Mouse (Mus musculus): Measurements from ENCODE around the gene Apol7a. TPM values are rescaled to one million over a fixed set of nuclear protein-coding genes. Genes with fewer than 3 reads are reported as not detected.

Apol7a gene
- total RNA-seq, 1 experiment from 2014 or later, result not detected

DNA sequence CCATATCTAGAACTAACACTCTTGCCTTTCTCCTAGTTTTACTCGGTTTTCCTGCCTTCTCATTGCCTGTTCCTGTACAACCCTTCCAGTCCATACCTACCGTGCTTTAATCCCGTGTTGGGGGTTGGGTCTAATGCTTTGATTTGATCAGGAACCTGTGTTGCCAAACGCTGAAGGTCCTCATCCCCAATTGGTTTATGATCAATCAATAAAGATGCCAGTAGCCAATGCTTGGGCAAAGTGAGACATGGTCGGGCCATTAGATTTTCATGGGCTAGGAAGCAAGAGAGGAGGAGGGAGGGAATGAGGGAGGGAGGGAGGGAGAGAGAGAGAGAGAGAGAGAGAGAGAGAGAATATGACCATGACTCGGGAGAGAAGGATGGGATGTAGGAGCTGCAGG lies 17.4 kb downstream of the Apol7a start:
- no peak for ATAC-seq (replicated peaks; ENCODE audit: insufficient number of reproducible peaks, low FRiP score, low TSS enrichment, poor library complexity, severe bottlenecking)

DNA sequence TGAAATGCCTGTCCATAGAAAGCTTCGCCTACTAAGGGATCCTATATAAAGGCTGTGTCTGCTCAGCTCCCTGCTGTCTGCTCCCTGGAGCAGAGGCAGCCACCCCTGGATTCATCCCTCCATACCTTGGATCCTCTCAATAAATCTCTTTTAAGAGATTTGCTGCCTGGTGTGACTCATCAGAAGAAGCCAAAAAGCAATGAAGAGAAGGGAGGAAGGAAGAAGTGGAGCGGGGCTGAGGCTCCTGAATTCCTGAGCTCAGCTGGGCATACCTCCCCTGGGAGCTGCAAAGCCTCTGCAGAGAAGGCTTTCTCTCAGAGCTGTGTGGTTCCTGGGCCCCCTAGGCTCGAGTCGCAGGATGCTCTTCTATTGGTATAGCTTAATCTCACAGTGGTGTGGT lies 19.0 kb downstream of the Apol7a start:
- ATAC-seq (replicated peaks; ENCODE audit: insufficient number of reproducible peaks, low FRiP score, low TSS enrichment, poor library complexity, severe bottlenecking), result no peak

DNA sequence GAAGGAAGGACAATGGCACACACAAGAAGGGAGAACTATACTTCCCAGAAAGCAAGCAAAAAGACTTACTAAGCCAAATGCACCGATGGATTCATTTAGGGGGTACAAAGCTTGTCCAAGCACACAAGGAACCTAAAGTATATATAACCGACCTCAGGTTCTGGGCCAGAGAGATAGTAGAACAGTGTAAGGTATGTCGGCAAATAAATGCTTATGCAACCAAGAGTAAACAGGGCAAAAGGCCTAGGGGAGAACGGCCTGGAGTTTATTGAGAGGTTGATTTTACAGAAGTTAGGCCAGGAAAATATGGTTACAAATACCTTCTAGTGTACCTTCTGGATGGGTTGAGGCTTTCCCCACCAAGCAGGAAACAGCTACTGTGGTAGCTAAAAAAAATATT lies 21.5 kb downstream of the Apol7a start:
- no peak for ATAC-seq (replicated peaks; ENCODE audit: insufficient number of reproducible peaks, low FRiP score, low TSS enrichment, poor library complexity, severe bottlenecking)

DNA sequence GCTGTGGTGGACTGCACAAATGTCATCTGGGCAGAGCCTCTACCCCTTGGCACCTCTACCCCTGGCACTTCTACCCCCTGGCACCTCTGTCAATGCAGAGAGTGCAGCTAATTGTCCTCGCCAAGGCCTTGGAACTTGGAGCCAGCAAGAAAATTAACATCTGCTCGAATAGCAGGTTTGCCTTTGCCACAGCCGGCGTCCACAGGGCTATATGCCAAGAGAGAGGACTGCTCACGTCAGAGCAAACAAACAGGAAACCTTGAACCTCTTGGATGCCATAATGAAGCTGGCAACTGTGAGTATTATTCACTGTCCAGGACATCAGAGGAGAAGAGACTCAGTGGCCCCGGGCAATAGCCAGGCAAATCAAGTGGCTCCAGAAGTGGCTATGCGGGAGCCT lies 22.0 kb downstream of the Apol7a start:
- no peak for ATAC-seq (replicated peaks; ENCODE audit: insufficient number of reproducible peaks, low FRiP score, low TSS enrichment, poor library complexity, severe bottlenecking)

DNA sequence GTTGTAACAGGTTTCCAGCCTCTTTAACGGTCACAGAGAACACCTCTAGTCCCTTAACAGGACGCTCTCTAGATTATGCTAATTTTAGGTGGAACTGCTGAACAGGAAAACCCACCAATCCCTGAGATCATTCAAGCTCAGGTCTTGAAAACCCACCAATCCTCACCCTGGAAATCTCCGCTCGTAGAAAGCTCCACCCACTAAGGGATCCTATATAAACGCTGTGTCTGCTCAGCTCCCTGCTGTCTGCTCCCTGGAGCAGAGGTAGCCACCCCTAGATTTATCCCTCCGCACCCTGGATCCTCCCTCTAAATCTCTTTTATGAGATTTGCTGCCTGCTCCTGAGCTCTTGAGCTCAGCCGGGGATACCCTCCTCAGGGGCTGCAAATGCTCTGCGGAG lies 28.3 kb downstream of the Apol7a start:
- ATAC-seq (replicated peaks; ENCODE audit: insufficient number of reproducible peaks, low FRiP score, low TSS enrichment, poor library complexity, severe bottlenecking), result no peak

DNA sequence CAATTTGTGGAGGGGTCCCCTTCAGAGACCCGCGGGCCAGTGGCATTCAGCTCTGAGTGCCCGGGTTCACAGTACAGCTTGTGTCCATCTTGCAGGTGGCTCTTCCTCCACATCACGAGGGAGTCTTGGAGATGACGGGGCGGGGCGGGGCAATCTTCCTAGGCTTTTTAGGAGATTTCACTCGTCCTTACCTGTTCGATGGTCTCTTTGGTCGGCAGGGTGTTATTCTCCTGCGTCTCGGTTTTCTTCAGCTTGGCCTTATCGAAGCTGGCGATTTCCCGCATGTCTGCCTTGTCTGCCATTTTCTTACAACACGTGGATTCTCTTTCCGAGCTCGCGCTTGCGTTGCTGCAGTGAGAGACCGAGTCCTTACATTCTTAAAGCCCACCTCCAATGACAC lies 28.9 kb downstream of the Apol7a start:
- no peak for ATAC-seq (replicated peaks; ENCODE audit: insufficient number of reproducible peaks, low FRiP score, low TSS enrichment, poor library complexity, severe bottlenecking)

DNA sequence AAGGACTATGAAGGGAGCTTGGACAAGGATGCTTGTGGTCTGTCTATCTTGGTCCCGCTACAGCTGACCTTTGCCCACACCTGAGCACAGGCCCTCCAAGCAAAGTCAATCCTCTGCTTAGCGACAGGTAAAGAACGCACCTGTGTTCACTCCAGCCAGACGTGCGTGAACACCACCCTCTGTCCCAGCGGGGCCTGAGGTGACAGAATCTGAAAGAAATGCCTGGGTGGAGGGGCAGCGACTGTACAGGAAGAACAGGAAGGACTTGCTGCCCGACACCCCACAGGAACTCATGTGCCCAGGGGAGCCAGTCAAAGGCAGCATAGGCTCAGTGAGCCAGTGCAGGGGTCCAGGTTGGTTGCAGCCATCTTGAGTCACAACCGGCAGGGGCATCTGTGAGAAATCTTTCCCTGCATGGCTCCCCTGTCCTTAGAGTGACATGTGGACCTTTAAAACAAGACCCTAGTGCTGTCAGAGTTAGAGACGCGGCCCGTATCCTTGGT lies 30.0 kb downstream of the Apol7a start:
- no peak for ATAC-seq (replicated peaks; ENCODE audit: insufficient number of reproducible peaks, low FRiP score, low TSS enrichment, poor library complexity, severe bottlenecking)

DNA sequence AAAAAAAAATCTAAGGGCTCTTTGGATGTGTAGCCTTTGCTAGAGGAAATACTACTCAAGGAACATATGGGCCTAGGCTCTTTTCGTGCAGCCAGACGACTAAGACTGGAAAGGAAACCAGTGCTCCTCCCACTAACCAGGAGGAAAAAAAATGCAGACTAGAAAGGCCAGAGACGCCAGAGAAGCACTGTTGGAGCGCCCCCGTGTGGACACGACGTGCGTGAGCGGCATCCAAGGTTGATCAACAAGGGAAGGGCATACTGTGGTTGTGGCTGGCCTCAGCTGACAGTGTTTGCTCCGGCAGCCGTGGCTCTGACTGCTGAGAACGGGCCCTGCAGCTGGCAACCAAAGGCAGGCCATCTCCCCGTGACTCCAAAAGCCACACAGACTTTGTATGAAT lies 30.8 kb downstream of the Apol7a start:
- peak; percentile 88 for ATAC-seq (replicated peaks; ENCODE audit: insufficient number of reproducible peaks, low FRiP score, low TSS enrichment, poor library complexity, severe bottlenecking)

DNA sequence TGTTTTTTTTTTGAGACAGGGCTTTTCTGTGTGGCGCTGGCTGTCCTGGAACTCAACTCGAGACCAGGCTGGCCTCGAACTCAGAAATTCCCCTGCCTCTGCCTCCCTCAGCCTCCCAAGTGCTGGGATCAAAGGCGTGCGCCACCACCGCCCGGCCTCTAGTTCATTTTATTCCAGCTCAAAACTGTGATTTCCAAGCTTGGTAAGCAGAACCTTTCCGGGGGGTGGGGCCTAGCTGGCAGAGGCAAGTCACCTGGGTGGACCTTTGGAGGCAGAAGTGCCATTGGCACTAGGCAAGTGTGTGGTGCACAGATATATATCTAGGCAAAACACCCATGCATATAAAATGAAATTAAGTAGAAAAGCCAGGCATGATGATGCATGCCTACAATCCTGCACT lies 31.4 kb downstream of the Apol7a start:
- no peak for ATAC-seq (replicated peaks; ENCODE audit: insufficient number of reproducible peaks, low FRiP score, low TSS enrichment, poor library complexity, severe bottlenecking)

DNA sequence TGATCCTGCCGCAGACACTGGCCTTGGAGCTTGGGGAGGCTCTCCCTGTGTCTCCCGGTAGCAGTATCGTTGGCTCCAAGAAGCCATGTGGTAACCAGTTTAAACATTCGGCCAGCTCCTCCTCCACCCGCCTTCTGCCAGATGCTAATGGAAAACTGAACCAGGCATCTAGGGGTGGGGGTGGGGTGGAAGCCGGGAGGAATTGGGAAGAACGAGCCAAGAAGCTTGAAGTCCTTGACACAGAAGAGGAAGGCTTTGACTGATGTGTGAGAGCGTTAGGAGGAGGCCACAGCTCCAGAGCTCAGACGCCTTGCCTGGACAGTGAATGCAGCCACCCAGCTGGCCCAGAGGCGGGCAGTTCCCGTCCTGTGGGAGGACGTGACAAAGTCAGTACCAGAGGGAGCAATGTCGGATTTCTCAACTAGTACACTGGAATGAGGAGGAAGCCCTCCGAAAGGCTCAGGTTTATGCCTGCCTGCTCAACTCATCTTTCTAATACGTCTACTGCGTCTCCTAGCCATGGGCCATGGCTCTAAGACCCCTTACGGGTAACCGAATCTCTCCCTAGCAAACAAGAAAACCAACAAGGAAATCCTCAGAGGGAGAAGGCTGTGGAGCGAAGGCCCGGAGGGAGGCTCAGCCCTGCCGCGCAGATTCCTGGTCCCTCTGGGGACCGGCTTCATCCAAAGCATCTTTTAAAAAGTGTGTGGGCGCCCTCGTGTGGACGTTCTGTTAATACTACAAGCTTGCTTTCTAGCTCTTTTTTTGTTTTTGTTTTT lies 32.0 kb downstream of the Apol7a start:
- ATAC-seq (replicated peaks; ENCODE audit: insufficient number of reproducible peaks, low FRiP score, low TSS enrichment, poor library complexity, severe bottlenecking), result no peak

DNA sequence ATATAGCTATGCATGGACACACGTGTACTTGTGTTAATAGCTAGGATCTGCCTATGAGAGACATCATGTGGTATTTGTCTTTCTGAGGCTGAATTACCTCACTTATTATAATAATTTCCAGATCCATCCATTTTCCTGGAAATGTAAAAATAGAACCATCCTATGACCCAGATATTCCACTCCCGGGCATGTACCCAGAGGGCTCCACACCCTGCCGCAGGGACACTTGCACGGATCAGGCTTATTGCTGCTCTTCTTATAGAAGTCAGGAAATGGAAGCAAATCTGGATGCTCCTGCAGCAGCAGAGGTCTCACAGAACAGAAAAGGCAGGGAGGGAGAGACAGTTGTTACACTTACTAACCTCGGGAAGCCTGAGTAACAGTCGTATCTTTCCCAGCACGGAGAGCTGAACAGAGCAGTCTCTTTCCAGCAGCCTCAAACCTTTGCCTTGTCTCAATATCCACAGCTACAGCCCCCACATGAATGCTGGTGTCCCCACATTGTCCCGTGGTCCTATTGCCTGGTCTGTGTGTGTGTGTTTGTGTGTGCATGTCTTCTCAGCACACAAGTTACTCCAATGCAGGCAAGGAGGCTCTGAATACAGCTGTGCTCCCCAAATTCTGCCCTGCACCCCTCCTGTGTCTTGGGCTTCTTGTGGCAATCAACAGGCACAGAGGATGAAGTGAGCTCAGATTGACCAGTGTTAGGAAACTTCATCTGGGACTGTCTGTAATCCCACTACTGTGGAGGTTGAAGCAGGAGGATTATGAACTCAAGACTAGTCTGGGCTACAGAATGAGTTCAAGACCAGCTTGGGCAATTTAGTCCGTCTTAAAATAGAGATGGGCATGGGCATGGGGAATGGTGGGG lies 33.0 kb downstream of the Apol7a start:
- ATAC-seq (replicated peaks; ENCODE audit: insufficient number of reproducible peaks, low FRiP score, low TSS enrichment, poor library complexity, severe bottlenecking), result no peak

DNA sequence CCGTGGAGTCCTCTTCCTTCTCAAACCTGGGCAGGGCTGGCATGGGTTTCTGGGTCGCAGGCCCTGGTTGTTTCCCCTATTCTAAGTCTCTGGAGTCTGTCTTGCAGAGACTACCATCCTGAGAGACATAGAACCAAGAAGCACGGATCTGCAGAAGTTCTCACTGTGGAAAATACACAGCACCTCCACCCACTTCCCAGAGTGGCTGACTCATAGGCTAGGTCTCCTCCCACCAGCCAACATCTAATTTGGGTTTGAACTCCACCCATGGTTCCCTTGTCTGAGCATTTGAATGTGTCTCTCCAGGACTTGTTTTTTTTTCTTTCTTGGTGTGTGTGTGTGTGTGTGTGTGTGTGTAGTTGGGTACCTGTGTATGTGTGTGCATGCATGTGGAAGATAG lies 34.9 kb downstream of the Apol7a start:
- peak; percentile 51 for ATAC-seq (replicated peaks; ENCODE audit: insufficient number of reproducible peaks, low FRiP score, low TSS enrichment, poor library complexity, severe bottlenecking)

DNA sequence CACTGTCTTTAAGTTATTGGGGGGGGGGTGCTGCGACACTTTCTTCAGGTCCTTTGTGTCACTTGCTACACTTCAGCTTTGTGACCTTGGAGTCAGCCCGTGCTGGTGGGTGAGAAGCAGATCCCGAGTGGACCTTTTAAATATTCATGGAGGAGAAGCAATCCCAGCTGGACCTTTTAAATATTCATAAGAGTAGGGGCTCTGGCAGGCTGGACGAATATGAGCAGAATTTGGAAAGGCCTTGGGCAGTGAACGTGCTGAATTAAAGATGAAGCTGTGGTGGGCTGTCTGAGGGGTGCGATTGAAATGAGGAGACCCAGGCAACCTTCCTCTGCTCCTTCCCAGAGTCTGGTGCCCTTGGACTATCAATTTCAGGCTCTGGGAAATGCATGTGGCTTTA lies 35.3 kb downstream of the Apol7a start:
- no peak for ATAC-seq (replicated peaks; ENCODE audit: insufficient number of reproducible peaks, low FRiP score, low TSS enrichment, poor library complexity, severe bottlenecking)

DNA sequence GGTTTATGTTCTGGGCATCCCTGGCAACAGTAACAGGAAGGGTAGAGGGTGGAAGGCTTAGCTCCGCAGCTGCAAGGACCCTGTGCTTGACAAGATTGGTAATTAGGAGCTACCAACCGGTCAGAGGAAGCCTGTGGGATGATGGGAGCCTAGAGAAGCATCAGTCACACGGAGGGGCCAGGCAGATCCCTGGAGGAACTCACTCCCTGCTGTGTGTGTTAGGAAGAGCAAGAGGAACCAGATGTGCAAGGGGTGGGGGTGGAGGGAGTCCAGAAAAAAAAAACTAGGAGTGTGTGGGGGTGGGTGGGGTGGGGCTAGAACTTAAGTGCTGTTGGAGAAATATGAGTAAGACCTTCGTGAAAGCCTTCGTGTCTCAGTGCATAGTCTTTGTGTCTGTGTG lies 36.0 kb downstream of the Apol7a start:
- no peak for ATAC-seq (replicated peaks; ENCODE audit: insufficient number of reproducible peaks, low FRiP score, low TSS enrichment, poor library complexity, severe bottlenecking)

DNA sequence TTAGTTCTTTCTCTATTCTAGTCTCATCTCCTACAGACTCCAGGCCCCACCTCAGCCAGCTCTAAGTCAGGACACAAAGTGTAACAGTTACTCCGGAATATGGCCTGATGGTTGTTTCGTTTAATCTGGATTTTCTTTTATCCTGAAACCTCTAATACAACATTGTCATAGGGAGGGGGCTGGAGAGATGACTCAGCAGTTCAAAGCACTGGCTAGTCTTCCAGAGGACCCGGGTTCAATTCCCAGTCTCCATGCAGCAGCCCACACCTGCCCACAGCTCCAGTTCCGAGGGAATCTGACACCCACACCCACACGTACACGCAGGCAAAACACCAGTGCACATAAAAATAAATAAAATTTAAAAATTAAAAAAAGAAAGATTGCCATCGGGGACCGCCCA lies 39.0 kb downstream of the Apol7a start:
- no peak for ATAC-seq (replicated peaks; ENCODE audit: insufficient number of reproducible peaks, low FRiP score, low TSS enrichment, poor library complexity, severe bottlenecking)

DNA sequence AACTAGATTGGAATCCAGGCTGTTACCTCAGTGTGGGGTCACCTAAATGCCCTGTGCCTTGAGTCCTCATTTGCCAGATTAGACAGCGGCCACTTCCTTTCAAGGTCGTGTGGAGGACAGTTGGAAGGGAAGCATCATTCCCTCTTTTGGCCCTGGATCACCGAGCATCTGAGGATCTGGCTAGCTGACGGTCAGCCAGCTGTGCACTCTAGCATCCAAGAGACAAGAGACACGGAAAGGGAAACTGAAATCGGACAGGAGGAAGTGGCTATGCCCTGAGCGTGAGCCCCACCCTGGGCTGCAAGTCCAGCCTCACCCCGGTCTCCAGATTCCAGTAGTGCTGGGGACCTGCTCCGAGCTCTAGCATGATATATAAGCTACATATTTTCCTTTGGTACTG lies 39.4 kb downstream of the Apol7a start:
- ATAC-seq (replicated peaks; ENCODE audit: insufficient number of reproducible peaks, low FRiP score, low TSS enrichment, poor library complexity, severe bottlenecking), result peak; percentile 56; the same call in 1 of the 2 replicates

DNA sequence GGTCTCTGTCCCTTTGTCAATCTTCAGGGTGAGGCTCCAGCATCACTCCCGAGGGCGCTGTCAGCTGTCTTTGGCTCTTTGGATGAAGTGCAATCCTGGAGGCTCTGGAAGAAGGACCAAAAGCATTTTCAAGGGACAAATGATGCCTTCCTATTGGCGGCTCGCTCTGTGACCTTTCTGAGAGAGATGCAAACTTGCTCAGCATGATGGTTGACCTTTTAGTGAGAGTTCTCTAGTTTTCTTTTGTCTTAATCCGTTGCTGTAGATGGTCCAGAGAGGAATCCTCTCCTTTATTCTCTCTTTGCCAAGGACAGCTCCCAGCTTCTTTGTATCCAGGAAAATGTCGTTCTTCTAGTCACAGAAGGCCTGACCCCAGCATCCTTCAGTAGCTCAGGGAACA lies 39.8 kb downstream of the Apol7a start:
- no peak for ATAC-seq (replicated peaks; ENCODE audit: insufficient number of reproducible peaks, low FRiP score, low TSS enrichment, poor library complexity, severe bottlenecking)

DNA sequence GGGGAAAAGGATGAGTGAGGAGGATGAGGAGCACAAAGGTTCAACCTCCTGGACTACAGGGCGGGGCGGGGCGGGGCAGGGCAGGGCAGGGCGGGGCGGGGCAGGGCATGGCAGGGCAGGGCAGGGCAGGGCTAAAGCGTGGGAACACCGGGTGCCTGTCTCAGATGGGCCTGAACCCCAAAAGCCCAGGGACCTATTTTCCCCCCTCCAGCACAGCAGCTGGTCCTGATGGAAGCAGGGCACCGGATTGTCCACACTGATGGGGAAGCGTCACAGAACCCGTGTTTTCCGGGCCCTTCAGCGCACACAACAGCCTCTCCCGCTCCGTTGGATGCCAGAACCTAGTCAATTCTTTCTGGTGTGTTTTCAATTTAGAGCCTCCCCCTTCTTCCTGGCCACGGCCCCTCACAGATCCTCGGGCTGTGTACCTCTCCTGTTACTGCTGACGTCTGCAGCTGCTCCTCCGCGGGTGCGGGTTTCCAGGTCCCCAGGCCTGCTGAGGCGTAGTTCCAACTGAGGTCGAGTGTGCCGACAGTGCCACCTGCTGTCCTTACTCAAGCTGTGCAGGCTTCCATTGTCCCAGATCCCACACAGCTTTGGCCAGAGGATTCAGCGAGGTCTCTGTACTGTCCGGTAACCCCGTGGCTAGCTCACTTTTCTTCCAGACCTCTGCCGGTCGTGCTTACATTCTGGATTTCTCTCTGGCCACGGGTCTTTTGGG lies 40.4 kb downstream of the Apol7a start:
- peak; percentile 87 for ATAC-seq (replicated peaks; ENCODE audit: insufficient number of reproducible peaks, low FRiP score, low TSS enrichment, poor library complexity, severe bottlenecking)

DNA sequence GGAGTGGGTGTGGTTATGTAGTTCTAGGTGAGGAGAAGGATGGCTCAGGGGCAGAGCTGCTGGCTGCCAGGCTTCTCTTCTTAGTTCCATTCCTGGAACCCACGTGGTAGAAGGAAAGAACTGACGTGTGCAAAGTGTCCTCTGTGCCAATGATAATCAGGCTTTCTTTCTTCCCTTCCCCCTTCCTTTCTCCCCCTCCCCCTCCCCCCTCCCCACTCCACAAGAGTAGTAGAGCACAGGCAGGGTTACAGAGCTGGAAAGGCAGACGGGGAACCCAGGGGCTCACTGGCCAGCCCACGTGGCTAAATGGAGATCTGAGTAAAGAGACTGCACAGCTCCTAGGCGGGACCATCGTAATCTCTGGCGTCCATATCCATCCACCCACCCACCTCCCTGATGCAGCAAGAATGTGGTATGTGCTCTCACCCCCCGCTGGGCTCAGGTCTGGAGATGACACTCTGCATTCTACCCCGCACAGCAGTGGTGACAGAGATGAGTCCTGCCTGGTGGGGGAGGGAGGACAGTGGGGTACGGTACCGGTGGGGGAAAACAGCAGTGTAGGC lies 42.6 kb downstream of the Apol7a start:
- no peak for ATAC-seq (replicated peaks; ENCODE audit: insufficient number of reproducible peaks, low FRiP score, low TSS enrichment, poor library complexity, severe bottlenecking)
